Mouse (Mus musculus) liver, embryonic 12.5 days (tissue): ENCODE results near the gene Lrrfip1. TPM values are rescaled to one million over a fixed set of nuclear protein-coding genes. Genes with fewer than 3 reads are reported as not detected.

ENCODE experiments used
- ATAC-seq: fragments of 200-750 bp; cut with Nextera tagmentation; 2 replicates; pipeline ENCODE4 v1.8.0; 2017; ENCODE audit warnings: moderate number of reproducible peaks, mild to moderate bottlenecking, moderate library complexity
- H3K27ac ChIP-seq: fragments of 300-500 bp; sonication (generic); 2 replicates; pipeline ENCODE4 v1.5.1; 2016; ENCODE audit warnings: mild to moderate bottlenecking
- H3K27me3 ChIP-seq: fragments of 300-500 bp; sonication (generic); replicated peaks from 2 replicates; pipeline ENCODE4 v1.6.1; 2016; ENCODE audit warnings: mild to moderate bottlenecking, moderate library complexity
- H3K36me3 ChIP-seq: fragments of 300-500 bp; sonication (generic); 2 replicates; pipeline ENCODE4 v1.6.1; 2016; ENCODE audit warnings: mild to moderate bottlenecking, moderate library complexity
- H3K4me1 ChIP-seq: fragments of 300-500 bp; sonication (generic); 2 replicates; pipeline ENCODE4 v1.6.1; 2016
- H3K4me2 ChIP-seq: fragments of 300-500 bp; sonication (generic); 2 replicates; pipeline ENCODE4 v1.6.1; 2016; ENCODE audit warnings: mild to moderate bottlenecking, moderate library complexity
- H3K4me3 ChIP-seq: fragments of 300-500 bp; sonication (generic); 2 replicates; pipeline ENCODE4 v1.5.1; 2016; ENCODE audit warnings: mild to moderate bottlenecking, moderate library complexity
- H3K9ac ChIP-seq: fragments of 300-500 bp; sonication (generic); 2 replicates; pipeline ENCODE4 v1.6.1; 2016; ENCODE audit warnings: mild to moderate bottlenecking, moderate library complexity
- H3K9me3 ChIP-seq: fragments of 300-500 bp; sonication (generic); replicated peaks from 2 replicates; pipeline ENCODE4 v1.6.1; 2016; ENCODE audit warnings: mild to moderate bottlenecking, moderate library complexity
- WGBS: fragments of 180-500 bp; shearing (Covaris S2); methylation state at CpG from one replicate; pipeline ENCODE4 v1.1.7; 2016; ENCODE audit not compliant: insufficient replicate concordance; 5-methylcytosine and 5-hydroxymethylcytosine counted together
- polyA plus RNA-seq: library from polyadenylated mRNA; unstranded; fragments of >200 nt; fragmentation: Nextera tagmentation; extraction: Ambion mirVana; gene quantifications from 2 replicates; pipeline ENCODE4 v1.2.1, GENCODE M21; 2016

Lrrfip1 gene
- polyA plus RNA-seq, 1 experiment from 2014 or later: 18.1 TPM

GRCm38 (mm10) chr1:91112171-91112570 lies 113.6 kb downstream of the Lrrfip1 start:
- no peaks in the 10 kb centered on the region for H3K27me3 ChIP-seq
- no peak overlapping the region for H3K27ac ChIP-seq
- H3K4me3 ChIP-seq: no peak overlapping the region
- no peak overlapping the region for H3K9ac ChIP-seq
- 78% methylated on average over 14 of the region's 14 CpGs for WGBS
- no peaks in the 10 kb centered on the region for H3K9me3 ChIP-seq
- H3K4me2 ChIP-seq: no peak overlapping the region
- ATAC-seq: no peak
- H3K36me3 ChIP-seq: peaks cover 37% of the 10 kb centered on the region
- no peaks in the 10 kb centered on the region for H3K4me1 ChIP-seq

DNA sequence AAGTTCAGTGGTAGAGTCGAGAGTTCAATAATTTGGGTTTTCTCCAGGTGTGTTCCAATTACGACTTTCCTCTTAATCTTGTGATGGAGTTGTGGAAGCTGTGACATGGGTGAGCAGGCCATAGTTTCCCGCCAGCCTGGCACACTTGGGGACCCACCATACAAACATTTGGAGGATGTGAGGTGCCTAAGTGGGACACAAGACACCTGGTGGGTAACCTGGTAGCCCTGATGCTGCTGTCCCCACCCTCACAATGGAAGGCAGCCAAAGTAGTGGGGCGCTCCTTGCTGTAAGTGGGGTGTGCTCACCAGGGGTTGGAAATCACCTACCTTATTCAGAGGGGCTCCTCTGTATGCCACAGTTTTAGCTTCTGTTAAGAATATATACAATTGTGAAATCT lies 114.1 kb downstream of the Lrrfip1 start:
- Histone ChIP-seq H3K27me3 (no peaks in the 10 kb centered on the region), H3K4me2 (no peak overlapping the region), H3K4me3 (no peak overlapping the region), H3K9me3 (no peaks in the 10 kb centered on the region), H3K36me3 (peaks cover 41% of the 10 kb centered on the region), H3K4me1 (no peaks in the 10 kb centered on the region), H3K9ac (no peak overlapping the region), H3K27ac (no peak overlapping the region)
- no peak for ATAC-seq
- 70% methylated on average over 4 of the region's 4 CpGs for WGBS

- 0 out of 2 replicates have a peak, but pooled peaks cover 10% of the 10 kb centered on the region for H3K4me1 ChIP-seq
- H3K36me3 ChIP-seq: peaks cover 57% of the 10 kb centered on the region
- no peak overlapping the region for H3K4me2 ChIP-seq
- no peak overlapping the region for H3K4me3 ChIP-seq
- no peak overlapping the region for H3K27ac ChIP-seq
- no peak overlapping the region for H3K9ac ChIP-seq
- 80% methylated on average over 11 of the region's 11 CpGs for WGBS
- no peak for ATAC-seq
- no peaks in the 10 kb centered on the region for H3K27me3 ChIP-seq
- no peaks in the 10 kb centered on the region for H3K9me3 ChIP-seq
Measured at GRCm38 (mm10) chr1:91122121-91122520, 123.6 kb downstream of the Lrrfip1 start.

- Histone ChIP-seq H3K4me3 (no peak overlapping the region), H3K27me3 (no peaks in the 10 kb centered on the region), H3K27ac (no peak overlapping the region), H3K4me1 (0 out of 2 replicates have a peak, but pooled peaks cover 10% of the 10 kb centered on the region), H3K9ac (no peak overlapping the region), H3K9me3 (peaks cover under 1% of the 10 kb centered on the region; the same call in 1 of the 2 replicates), H3K36me3 (peaks cover 61% of the 10 kb centered on the region), H3K4me2 (no peak overlapping the region)
- ATAC-seq: no peak
- 80% methylated on average over 5 of the region's 5 CpGs for WGBS
Measured at GRCm38 (mm10) chr1:91123004-91123403, 124.5 kb downstream of the Lrrfip1 start.

- no peak overlapping the region for H3K27ac ChIP-seq
- H3K9ac ChIP-seq: no peak overlapping the region
- peaks cover 65% of the 10 kb centered on the region for H3K36me3 ChIP-seq
- no peak overlapping the region for H3K4me3 ChIP-seq
- peaks cover 6% of the 10 kb centered on the region; the same call in 1 of the 2 replicates for H3K9me3 ChIP-seq
- H3K4me1 ChIP-seq: 0 out of 2 replicates have a peak, but pooled peaks cover 10% of the 10 kb centered on the region
- WGBS: 66% methylated on average over 3 of the region's 3 CpGs
- ATAC-seq: 0 out of 2 replicates have a peak, but pooled peaks have one; percentile 24
- no peak overlapping the region for H3K4me2 ChIP-seq
- H3K27me3 ChIP-seq: no peaks in the 10 kb centered on the region
Measured at GRCm38 (mm10) chr1:91123466-91123865, 124.9 kb downstream of the Lrrfip1 start.

DNA sequence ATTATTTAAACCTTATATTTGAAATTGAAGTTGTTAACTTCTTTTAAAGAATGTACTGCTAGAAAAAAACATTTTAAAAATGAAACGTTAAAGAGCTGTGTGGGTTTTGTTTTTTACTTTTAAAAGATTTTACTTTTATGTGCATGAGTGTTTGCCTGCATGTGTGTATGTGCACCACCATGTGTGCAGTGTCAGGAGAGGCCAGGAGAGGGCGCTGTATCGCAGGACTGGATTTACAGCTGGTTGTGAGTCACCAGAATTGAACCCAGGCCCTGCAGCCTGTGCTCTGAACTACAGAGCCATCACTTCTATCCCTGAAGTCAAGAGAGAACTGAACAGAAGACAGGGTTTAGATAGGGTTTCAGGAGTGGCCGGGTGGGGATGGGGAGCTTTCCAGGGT lies 130.3 kb downstream of the Lrrfip1 start:
- H3K9me3 ChIP-seq: peaks cover 8% of the 10 kb centered on the region; the same call in 1 of the 2 replicates
- no peak overlapping the region for H3K4me3 ChIP-seq
- no peaks in the 10 kb centered on the region for H3K27me3 ChIP-seq
- no peak overlapping the region for H3K4me2 ChIP-seq
- H3K36me3 ChIP-seq: peaks cover 54% of the 10 kb centered on the region
- H3K4me1 ChIP-seq: no peaks in the 10 kb centered on the region
- no peak for ATAC-seq
- 81% methylated on average over 4 of the region's 4 CpGs for WGBS
- no peak overlapping the region for H3K27ac ChIP-seq
- H3K9ac ChIP-seq: no peak overlapping the region

- H3K4me2 ChIP-seq: no peak overlapping the region
- no peak for ATAC-seq
- no peaks in the 10 kb centered on the region for H3K4me1 ChIP-seq
- no peak overlapping the region for H3K27ac ChIP-seq
- 50% methylated on average over 2 of the region's 2 CpGs for WGBS
- H3K4me3 ChIP-seq: no peak overlapping the region
- H3K36me3 ChIP-seq: no peaks in the 10 kb centered on the region
- peaks cover 6% of the 10 kb centered on the region; the same call in 1 of the 2 replicates for H3K27me3 ChIP-seq
- H3K9ac ChIP-seq: no peak overlapping the region
- H3K9me3 ChIP-seq: no peaks in the 10 kb centered on the region
Measured at GRCm38 (mm10) chr1:91137036-91137435, 138.5 kb downstream of the Lrrfip1 start.

- H3K9me3 ChIP-seq: no peaks in the 10 kb centered on the region
- peak within 1 kb of the TSS; percentile 30; the same call in 1 of the 2 replicates for H3K4me2 ChIP-seq
- peak within 1 kb of the TSS; percentile 33 for H3K4me3 ChIP-seq
- no peaks in the 10 kb centered on the region for H3K4me1 ChIP-seq
- H3K9ac ChIP-seq: no peak within 1 kb of the TSS
- H3K27ac ChIP-seq: no peak within 1 kb of the TSS
- no peaks in the 10 kb centered on the region for H3K27me3 ChIP-seq
- H3K36me3 ChIP-seq: no peaks in the 10 kb centered on the region
- ATAC-seq: peak; percentile 80
- 52% methylated on average over 20 of the region's 20 CpGs for WGBS
Measured at GRCm38 (mm10) chr1:91144813-91145212, 146.3 kb downstream of the Lrrfip1 start, which contains the start of gene Rbm44. Rbm44 (plus strand) TSS chr1:91145089.

GRCm38 (mm10) chr1:91151509-91151908 lies 153.0 kb downstream of the Lrrfip1 start:
- Histone ChIP-seq H3K36me3 (no peaks in the 10 kb centered on the region), H3K4me3 (no peak overlapping the region), H3K27ac (no peak overlapping the region), H3K9ac (no peak overlapping the region), H3K4me1 (no peaks in the 10 kb centered on the region), H3K27me3 (no peaks in the 10 kb centered on the region), H3K4me2 (no peak overlapping the region), H3K9me3 (no peaks in the 10 kb centered on the region)
- ATAC-seq: no peak
- WGBS: 50% methylated on average over 2 of the region's 2 CpGs

DNA sequence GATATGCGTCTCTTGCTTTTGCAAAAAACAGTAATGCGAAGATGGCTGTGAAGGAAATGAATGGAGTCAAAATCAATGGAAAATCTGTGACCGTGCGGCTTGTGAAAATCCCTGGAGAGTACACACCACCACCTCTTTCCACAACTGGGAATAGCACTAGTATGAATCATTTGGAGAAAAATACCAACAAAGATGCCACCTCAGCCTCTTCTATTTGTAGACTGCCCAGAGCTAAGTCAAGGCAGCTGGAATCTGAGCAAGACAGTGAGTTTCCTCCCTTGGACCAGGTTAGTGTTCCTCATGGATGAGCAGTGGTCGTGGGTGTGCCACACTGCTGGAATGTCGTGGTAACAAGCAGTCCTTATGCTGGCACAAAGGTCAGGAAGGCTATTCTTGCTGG lies 168.3 kb downstream of the Lrrfip1 start:
- Histone ChIP-seq H3K4me3 (no peak overlapping the region), H3K4me2 (no peak overlapping the region), H3K9me3 (no peaks in the 10 kb centered on the region), H3K27me3 (no peaks in the 10 kb centered on the region), H3K9ac (no peak overlapping the region), H3K36me3 (no peaks in the 10 kb centered on the region), H3K4me1 (no peaks in the 10 kb centered on the region), H3K27ac (no peak overlapping the region)
- WGBS: 65% methylated on average over 6 of the region's 6 CpGs
- no peak for ATAC-seq

GRCm38 (mm10) chr1:91169157-91169556 lies 170.6 kb downstream of the Lrrfip1 start:
- Histone ChIP-seq H3K27me3 (0 out of 2 replicates have a peak, but pooled peaks cover 4% of the 10 kb centered on the region), H3K4me3 (no peak overlapping the region), H3K4me2 (no peak overlapping the region), H3K4me1 (no peaks in the 10 kb centered on the region), H3K36me3 (no peaks in the 10 kb centered on the region), H3K27ac (no peak overlapping the region), H3K9ac (no peak overlapping the region), H3K9me3 (no peaks in the 10 kb centered on the region)
- 48% methylated on average over 4 of the region's 4 CpGs for WGBS
- ATAC-seq: no peak

DNA sequence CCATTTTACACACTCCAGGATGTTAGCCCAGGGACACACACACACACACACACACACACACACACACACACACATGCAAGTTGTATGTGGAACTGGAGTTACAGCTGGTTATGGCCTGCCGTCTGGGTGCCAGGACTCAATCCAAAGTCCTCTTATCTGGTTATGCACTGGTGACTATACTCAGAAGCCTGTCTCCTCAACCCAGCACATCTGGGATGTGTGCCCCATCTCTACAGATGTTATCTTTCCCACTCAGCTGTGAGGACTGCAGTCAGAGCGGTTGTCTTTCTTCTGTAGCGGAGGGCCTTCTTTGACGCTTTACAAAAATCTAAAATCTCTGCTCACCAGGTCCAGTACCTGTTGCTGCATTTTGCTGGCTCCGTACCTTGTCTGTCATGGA lies 176.3 kb downstream of the Lrrfip1 start:
- Histone ChIP-seq H3K4me3 (no peak overlapping the region), H3K9ac (no peak overlapping the region), H3K36me3 (no peaks in the 10 kb centered on the region), H3K4me2 (no peak overlapping the region), H3K4me1 (peaks cover 3% of the 10 kb centered on the region; the same call in 1 of the 2 replicates), H3K27ac (no peak overlapping the region), H3K27me3 (peaks cover 22% of the 10 kb centered on the region), H3K9me3 (no peaks in the 10 kb centered on the region)
- 72% methylated on average over 5 of the region's 5 CpGs for WGBS
- ATAC-seq: no peak

DNA sequence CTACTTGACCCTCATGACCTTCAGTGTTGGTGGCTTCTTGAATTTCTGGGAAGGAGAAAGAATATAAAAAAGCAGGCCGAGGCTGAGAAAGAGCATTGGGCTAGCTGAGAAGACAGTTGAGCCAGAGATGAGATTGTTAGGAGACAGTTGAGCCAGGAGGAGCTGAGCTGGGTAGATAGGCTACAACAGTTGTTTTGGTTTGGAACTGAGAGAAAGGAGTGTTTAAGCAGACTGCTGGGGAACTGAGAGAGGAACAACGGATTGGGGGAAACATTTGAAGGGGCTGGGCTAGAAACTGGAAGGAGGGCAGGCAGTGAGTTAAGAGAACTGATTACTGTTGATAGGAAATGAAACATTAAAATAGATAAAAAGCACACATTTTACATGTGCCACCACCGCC lies 177.5 kb downstream of the Lrrfip1 start:
- no peaks in the 10 kb centered on the region for H3K9me3 ChIP-seq
- no peak overlapping the region for H3K27ac ChIP-seq
- H3K4me2 ChIP-seq: no peak overlapping the region
- H3K36me3 ChIP-seq: no peaks in the 10 kb centered on the region
- 45% methylated on average over 3 of the region's 3 CpGs for WGBS
- H3K4me1 ChIP-seq: peaks cover 7% of the 10 kb centered on the region; the same call in 1 of the 2 replicates
- peaks cover 34% of the 10 kb centered on the region for H3K27me3 ChIP-seq
- no peak overlapping the region for H3K4me3 ChIP-seq
- no peak overlapping the region for H3K9ac ChIP-seq
- ATAC-seq: no peak
